Mouse (Mus musculus) liver, embryonic 12.5 days (tissue): ENCODE measurements around the gene Rhpn2. TPM values are rescaled to one million over a fixed set of nuclear protein-coding genes. Genes with fewer than 3 reads are reported as not detected.

ENCODE experiments used
- ATAC-seq: fragments of 200-750 bp; cut with Nextera tagmentation; 2 replicates; pipeline ENCODE4 v1.8.0; 2017; ENCODE audit warnings: moderate number of reproducible peaks, mild to moderate bottlenecking, moderate library complexity
- H3K27ac ChIP-seq: fragments of 300-500 bp; sonication (generic); 2 replicates; pipeline ENCODE4 v1.5.1; 2016; ENCODE audit warnings: mild to moderate bottlenecking
- H3K27me3 ChIP-seq: fragments of 300-500 bp; sonication (generic); replicated peaks from 2 replicates; pipeline ENCODE4 v1.6.1; 2016; ENCODE audit warnings: mild to moderate bottlenecking, moderate library complexity
- H3K36me3 ChIP-seq: fragments of 300-500 bp; sonication (generic); 2 replicates; pipeline ENCODE4 v1.6.1; 2016; ENCODE audit warnings: mild to moderate bottlenecking, moderate library complexity
- H3K4me1 ChIP-seq: fragments of 300-500 bp; sonication (generic); 2 replicates; pipeline ENCODE4 v1.6.1; 2016
- H3K4me2 ChIP-seq: fragments of 300-500 bp; sonication (generic); 2 replicates; pipeline ENCODE4 v1.6.1; 2016; ENCODE audit warnings: mild to moderate bottlenecking, moderate library complexity
- H3K4me3 ChIP-seq: fragments of 300-500 bp; sonication (generic); 2 replicates; pipeline ENCODE4 v1.5.1; 2016; ENCODE audit warnings: mild to moderate bottlenecking, moderate library complexity
- H3K9ac ChIP-seq: fragments of 300-500 bp; sonication (generic); 2 replicates; pipeline ENCODE4 v1.6.1; 2016; ENCODE audit warnings: mild to moderate bottlenecking, moderate library complexity
- H3K9me3 ChIP-seq: fragments of 300-500 bp; sonication (generic); replicated peaks from 2 replicates; pipeline ENCODE4 v1.6.1; 2016; ENCODE audit warnings: mild to moderate bottlenecking, moderate library complexity
- WGBS: fragments of 180-500 bp; shearing (Covaris S2); methylation state at CpG from one replicate; pipeline ENCODE4 v1.1.7; 2016; ENCODE audit not compliant: insufficient replicate concordance; 5-methylcytosine and 5-hydroxymethylcytosine counted together
- polyA plus RNA-seq: library from polyadenylated mRNA; unstranded; fragments of >200 nt; fragmentation: Nextera tagmentation; extraction: Ambion mirVana; gene quantifications from 2 replicates; pipeline ENCODE4 v1.2.1, GENCODE M21; 2016

Gene Rhpn2
- polyA plus RNA-seq, 1 experiment from 2014 or later = 5.5 TPM

GRCm38 (mm10) chr7:35401169-35401568, 67.2 kb downstream of the Rhpn2 start:
- Histone ChIP-seq H3K9me3 (no peaks in the 10 kb centered on the region), H3K4me1 (peaks cover 25% of the 10 kb centered on the region), H3K4me3 (no peak overlapping the region), H3K9ac (no peak overlapping the region), H3K4me2 (no peak overlapping the region), H3K36me3 (peaks cover 73% of the 10 kb centered on the region), H3K27ac (no peak overlapping the region), H3K27me3 (no peaks in the 10 kb centered on the region)
- WGBS = 82% methylated on average over 4 of the region's 4 CpGs
- ATAC-seq = no peak

- H3K27me3 ChIP-seq = no peaks in the 10 kb centered on the region
- ATAC-seq = no peak
- H3K9ac ChIP-seq = no peak overlapping the region
- H3K4me1 ChIP-seq = no peaks in the 10 kb centered on the region
- 64% methylated on average over 5 of the region's 5 CpGs for WGBS
- no peak overlapping the region for H3K27ac ChIP-seq
- peaks cover 66% of the 10 kb centered on the region for H3K36me3 ChIP-seq
- H3K4me3 ChIP-seq = no peak overlapping the region
- no peak overlapping the region for H3K4me2 ChIP-seq
- H3K9me3 ChIP-seq = no peaks in the 10 kb centered on the region
Observed at GRCm38 (mm10) chr7:35415226-35415625, 81.3 kb downstream of the Rhpn2 start.

- ATAC-seq = no peak
- H3K9ac ChIP-seq = no peak overlapping the region
- H3K4me3 ChIP-seq = no peak overlapping the region
- no peak overlapping the region for H3K27ac ChIP-seq
- H3K27me3 ChIP-seq = no peaks in the 10 kb centered on the region
- H3K4me2 ChIP-seq = no peak overlapping the region
- no peaks in the 10 kb centered on the region for H3K9me3 ChIP-seq
- H3K4me1 ChIP-seq = no peaks in the 10 kb centered on the region
- 77% methylated on average over 9 of the region's 9 CpGs for WGBS
- peaks cover 66% of the 10 kb centered on the region for H3K36me3 ChIP-seq
Observed at GRCm38 (mm10) chr7:35415801-35416653, 82.1 kb downstream of the Rhpn2 start.

- 80% methylated on average over 5 of the region's 5 CpGs for WGBS
- Histone ChIP-seq H3K36me3 (peaks cover 67% of the 10 kb centered on the region), H3K27ac (no peak overlapping the region), H3K9ac (no peak overlapping the region), H3K4me2 (no peak overlapping the region), H3K27me3 (no peaks in the 10 kb centered on the region), H3K4me3 (no peak overlapping the region), H3K9me3 (no peaks in the 10 kb centered on the region), H3K4me1 (no peaks in the 10 kb centered on the region)
- no peak for ATAC-seq
Observed at GRCm38 (mm10) chr7:35416654-35416948, 82.6 kb downstream of the Rhpn2 start.

- Histone ChIP-seq H3K27me3 (no peaks in the 10 kb centered on the region), H3K9ac (no peak overlapping the region), H3K36me3 (peaks cover 85% of the 10 kb centered on the region), H3K4me1 (no peaks in the 10 kb centered on the region), H3K4me3 (no peak overlapping the region), H3K27ac (no peak overlapping the region), H3K9me3 (no peaks in the 10 kb centered on the region), H3K4me2 (no peak overlapping the region)
- WGBS = 81% methylated on average over 10 of the region's 10 CpGs
- ATAC-seq = no peak
Observed at GRCm38 (mm10) chr7:35423071-35423470, 89.1 kb downstream of the Rhpn2 start.

- 89% methylated on average over 10 of the region's 10 CpGs for WGBS
Observed at GRCm38 (mm10) chr7:35428146-35428545, 94.2 kb downstream of the Rhpn2 start.

GRCm38 (mm10) chr7:35435266-35435665, 101.3 kb downstream of the Rhpn2 start:
- Histone ChIP-seq H3K36me3 (peaks cover 86% of the 10 kb centered on the region), H3K9ac (no peak overlapping the region), H3K27ac (no peak overlapping the region), H3K4me3 (no peak overlapping the region), H3K4me2 (no peak overlapping the region), H3K9me3 (no peaks in the 10 kb centered on the region), H3K27me3 (no peaks in the 10 kb centered on the region), H3K4me1 (no peaks in the 10 kb centered on the region)
- ATAC-seq = no peak
- 85% methylated on average over 9 of the region's 9 CpGs for WGBS

More at GRCm38 (mm10) chr7:35428146-35428545, 94.2 kb downstream of the Rhpn2 start:
- Histone ChIP-seq H3K9me3 (no peaks in the 10 kb centered on the region), H3K27ac (no peak overlapping the region), H3K4me1 (no peaks in the 10 kb centered on the region), H3K4me2 (no peak overlapping the region), H3K9ac (no peak overlapping the region), H3K27me3 (no peaks in the 10 kb centered on the region), H3K4me3 (no peak overlapping the region), H3K36me3 (peaks cover 86% of the 10 kb centered on the region)
- ATAC-seq = no peak

Other genes with a start within 250 kb of the Rhpn2 start
- gene Cebpa, start 214.9 kb upstream of the Rhpn2 start, polyA plus RNA-seq = 11.5 and 11.6 TPM in 2 replicates
- 0.59 and 1.4 TPM in 2 replicates for gene Slc7a10, start 147.8 kb upstream of the Rhpn2 start, polyA plus RNA-seq
- gene Lrp3, start 118.7 kb upstream of the Rhpn2 start, polyA plus RNA-seq = 0.81 and 1.3 TPM in 2 replicates
- gene Gpatch1, start 15.7 kb upstream of the Rhpn2 start, polyA plus RNA-seq = 9.6 and 10.6 TPM in 2 replicates
- gene Faap24, start 62.7 kb downstream of the Rhpn2 start, polyA plus RNA-seq = 34.4 and 34.7 TPM in 2 replicates
- 25.5 and 25.9 TPM in 2 replicates for gene Cep89, start 62.9 kb downstream of the Rhpn2 start, polyA plus RNA-seq
- gene Slc7a9, start 114.6 kb downstream of the Rhpn2 start, polyA plus RNA-seq = 2.2 and 3.2 TPM in 2 replicates
- 0.30 TPM in 1 of 2 replicates, not detected in the other for gene Tdrd12, start 203.6 kb downstream of the Rhpn2 start, polyA plus RNA-seq
- gene Nudt19, start 222.1 kb downstream of the Rhpn2 start, polyA plus RNA-seq = 99.9 and 102 TPM in 2 replicates